Mouse (Mus musculus) erythroid progenitor cell, adult 5-6 weeks (primary cell): ENCODE data around the gene Mecom. TPM values are rescaled to one million over a fixed set of nuclear protein-coding genes. Genes with fewer than 3 reads are reported as not detected.
"Not testable (repeated sequence)": the region's sequence is repeated elsewhere in the genome, so short reads cannot be mapped to it uniquely, and the experiment has no call there.

Experiments
- ATAC-seq: replicated peaks from 2 replicates; pipeline ENCODE4 v1.8.0; 2016; ENCODE audit warnings: moderate number of reproducible peaks, mild to moderate bottlenecking, moderate TSS enrichment, inconsistent platforms; ENCODE audit not compliant: poor library complexity, low FRiP score, severe bottlenecking
- total RNA-seq, 2 experiments: library from RNA; stranded (forward) in 1 of 2; stranded (reverse) in 1 of 2; fragments of 150-400 nt in 1 of 2; fragments of 186-747, 209-891 nt in 1 of 2; gene quantifications; 2 replicates each; pipeline versions ENCODE4 v1.2.3 to v1.2.4; 2015 to 2017; ENCODE audit warnings: low replicate concordance in 2 of 2

Mecom gene
- total RNA-seq (2015; ENCODE audit: low replicate concordance) (not detected in 2 replicates), total RNA-seq (2017; ENCODE audit: low replicate concordance) (0.64 and 0.68 TPM in 2 replicates)

DNA sequence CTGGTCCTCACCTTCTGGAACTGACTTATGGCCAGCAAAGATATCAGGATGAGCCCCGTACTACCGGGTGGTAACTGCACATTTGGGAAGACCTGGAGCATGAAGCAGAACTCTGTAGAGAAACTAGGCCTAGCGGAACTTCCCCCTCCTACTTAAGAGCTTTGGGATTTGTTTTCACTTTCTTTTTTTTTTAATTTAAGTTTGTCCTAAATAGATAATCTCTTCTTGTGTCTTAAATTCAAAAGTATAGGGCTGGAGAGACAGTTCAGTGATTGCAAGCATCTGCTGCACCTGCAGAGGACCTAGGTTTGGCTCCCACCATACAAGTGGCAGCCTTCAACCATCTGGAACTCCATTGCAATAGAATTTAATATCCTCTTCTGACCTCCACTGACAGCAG is at the start of gene Mecom:
TSS of gene Mecom (minus strand) at position 101 of the 400 bp plus-strand sequence.
- no peak for ATAC-seq

- ATAC-seq: no peak
These were observed 49.5 kb upstream of the Mecom start for GRCm38 (mm10) chr3:30597271-30597670.

DNA sequence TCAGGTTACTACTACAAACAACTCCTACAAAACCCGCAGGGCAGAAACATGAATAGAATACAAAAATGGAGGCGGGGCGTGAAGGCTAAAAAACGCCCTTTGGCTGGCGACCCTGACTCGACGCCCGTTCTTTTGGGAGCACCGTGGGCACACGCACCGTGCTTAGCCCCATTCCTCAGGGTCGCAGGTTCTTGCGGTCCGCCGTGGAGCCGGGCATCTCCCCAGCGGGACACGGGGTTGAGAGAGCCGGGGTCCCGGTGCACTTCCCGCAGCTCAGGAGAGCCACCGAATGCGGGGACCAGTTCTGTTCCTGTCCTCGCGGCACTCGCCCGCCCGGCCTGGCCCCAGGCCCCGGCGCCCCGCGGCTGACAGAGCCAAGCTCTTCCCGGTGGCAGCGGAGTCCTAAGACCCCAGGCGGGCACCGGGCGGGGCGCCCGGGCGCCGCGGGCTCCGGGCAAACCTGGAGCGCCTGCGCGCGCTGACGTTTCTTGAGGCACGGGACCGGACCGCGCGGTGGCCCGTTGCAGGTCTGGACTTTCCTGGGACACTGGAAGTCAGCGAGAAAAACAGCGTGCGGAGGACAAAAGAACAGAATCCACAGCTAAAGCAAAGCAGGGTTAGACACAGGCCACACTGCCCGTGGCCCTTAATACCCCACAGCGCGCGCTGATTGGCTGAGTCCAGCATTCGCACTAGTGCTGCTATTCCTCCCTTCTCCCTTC is 47.5 kb upstream of the Mecom start:
- ATAC-seq: no peak

DNA sequence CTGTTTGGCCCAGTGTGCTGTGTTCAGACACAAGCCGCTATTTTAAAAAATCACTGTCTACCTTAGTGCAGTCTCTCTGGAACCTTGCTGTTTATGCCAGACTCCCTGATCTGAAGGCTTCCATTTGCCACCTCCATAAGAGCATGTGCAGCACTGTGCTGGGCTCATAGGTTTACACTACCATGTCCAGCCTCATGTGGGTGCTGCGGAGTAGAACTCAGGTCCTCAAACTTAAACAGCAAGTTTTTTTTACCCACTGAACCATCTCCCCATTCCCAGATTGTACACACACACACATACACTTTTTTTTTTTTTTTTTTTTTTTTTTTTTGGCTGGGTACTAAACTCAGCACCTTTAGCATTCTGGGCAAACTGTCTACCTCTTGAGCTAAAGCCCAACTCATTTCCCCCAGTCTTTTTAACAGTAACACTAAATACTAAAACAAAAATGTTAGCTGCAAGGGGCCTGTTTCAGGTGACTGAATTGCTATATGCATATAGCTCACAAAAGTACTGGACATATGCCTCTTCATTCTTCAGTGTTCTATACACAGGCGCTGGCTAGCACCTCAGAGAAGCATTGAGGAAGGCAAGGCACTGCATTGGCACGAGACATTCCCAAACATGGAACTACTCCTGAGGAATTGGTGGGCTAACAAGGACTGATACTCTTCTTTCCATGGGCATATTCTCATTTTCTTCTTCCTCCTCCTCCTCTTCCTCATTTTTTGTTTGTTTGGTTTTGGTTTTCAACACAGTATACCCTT is 46.1 kb upstream of the Mecom start:
- no peak; the same call in 1 of the 2 replicates for ATAC-seq

DNA sequence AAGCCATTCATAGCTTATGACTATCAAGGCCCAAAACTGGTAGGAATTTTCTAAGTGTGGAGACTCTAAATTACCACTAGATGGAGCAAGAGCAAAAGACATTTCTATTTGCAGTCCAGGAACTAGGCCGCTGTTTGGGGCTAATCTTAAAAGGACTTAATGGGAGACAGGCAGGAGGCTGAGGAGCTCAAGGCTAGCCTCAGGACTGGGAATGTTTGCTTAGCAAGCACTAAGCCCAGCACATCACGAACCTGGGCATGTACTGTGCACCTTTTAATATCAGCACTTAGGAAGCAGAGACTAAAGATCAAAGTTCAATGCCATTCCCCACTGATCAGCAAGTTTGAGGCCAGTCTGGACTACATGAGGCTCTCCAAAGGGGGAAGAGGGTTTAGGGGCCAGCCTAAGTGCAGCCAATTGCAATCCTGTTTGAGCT is 44.6 kb upstream of the Mecom start:
- peak; percentile 82 for ATAC-seq

- ATAC-seq: no peak
These were observed 41.1 kb upstream of the Mecom start for GRCm38 (mm10) chr3:30588865-30589264.

GRCm38 (mm10) chr3:30573549-30573948 is 25.7 kb upstream of the Mecom start:
- no peak for ATAC-seq

DNA sequence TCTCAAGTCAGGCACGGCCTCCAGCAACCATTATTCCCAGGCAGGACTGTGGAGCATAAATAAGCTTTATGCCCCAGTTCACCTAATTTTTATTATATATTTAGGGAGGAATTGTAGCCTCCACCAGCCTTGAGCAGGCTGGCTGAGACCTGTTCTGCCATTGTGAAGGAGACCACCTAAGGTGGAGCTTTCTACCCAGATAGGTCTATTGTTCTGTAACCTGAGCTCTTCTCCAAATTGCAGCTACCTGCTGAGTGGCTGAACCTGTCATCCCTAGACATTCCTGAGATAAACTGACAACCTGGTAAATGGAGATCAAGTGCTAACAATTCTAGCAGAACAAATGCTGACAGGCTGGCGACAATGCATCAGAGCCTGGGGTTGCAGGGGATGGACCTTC is 18.5 kb upstream of the Mecom start:
- not testable (repeated sequence) for ATAC-seq

- no peak for ATAC-seq
These were observed 13.0 kb upstream of the Mecom start for GRCm38 (mm10) chr3:30560677-30561314.

DNA sequence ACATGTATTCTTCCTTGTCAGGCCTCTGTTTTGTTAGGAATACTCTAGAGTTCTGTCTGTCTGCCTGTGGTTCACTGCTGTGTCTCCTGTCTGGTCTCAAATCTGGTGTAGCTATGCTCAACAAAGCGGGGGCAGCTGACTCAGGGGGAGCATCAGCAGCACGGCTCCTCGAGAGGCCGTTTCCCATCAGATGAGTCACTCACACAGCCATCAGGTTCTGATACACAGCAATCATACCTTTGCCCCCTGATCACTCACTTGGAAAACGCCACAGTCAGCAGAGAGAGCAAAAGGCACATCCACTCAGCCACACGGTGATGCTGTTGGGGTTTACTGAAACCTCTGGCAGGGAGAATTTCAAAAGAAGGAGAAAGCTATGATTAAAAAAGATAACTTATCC is 5.9 kb upstream of the Mecom start:
- ATAC-seq: no peak

GRCm38 (mm10) chr3:30550218-30550617 is 2.4 kb upstream of the Mecom start:
- no peak for ATAC-seq

DNA sequence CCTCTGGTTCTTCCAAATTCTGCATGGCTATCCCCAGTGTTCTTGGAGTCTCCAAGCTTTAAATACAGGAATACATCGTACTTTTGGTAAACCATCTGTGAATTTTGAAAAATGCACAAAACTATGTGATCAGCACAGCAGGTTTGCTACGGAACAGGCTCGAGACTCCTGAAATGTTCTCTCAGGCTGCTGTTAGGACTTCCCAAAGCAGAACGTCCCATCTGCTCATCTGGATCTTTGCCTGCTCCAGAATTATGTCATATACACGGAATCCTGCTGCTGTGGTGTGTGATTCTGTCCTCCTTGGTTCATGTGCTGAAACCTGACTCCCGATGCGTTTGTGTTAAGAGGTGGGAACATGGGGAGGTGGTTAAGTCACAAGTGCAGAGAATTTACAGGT is 1.1 kb upstream of the Mecom start:
- ATAC-seq: no peak

- no peak for ATAC-seq
These were observed 908 bp downstream of the Mecom start for GRCm38 (mm10) chr3:30546831-30547369.

- ATAC-seq: no peak
These were observed 1.4 kb downstream of the Mecom start for GRCm38 (mm10) chr3:30546366-30546765.

- ATAC-seq: no peak
These were observed 2.6 kb downstream of the Mecom start for GRCm38 (mm10) chr3:30545246-30545645.

- ATAC-seq: no peak
These were observed 3.5 kb downstream of the Mecom start for GRCm38 (mm10) chr3:30544305-30544704.

- ATAC-seq: no peak
These were observed 12.0 kb downstream of the Mecom start for GRCm38 (mm10) chr3:30535821-30536220.

GRCm38 (mm10) chr3:30520751-30521150 is 27.1 kb downstream of the Mecom start:
- not testable (repeated sequence) for ATAC-seq

- ATAC-seq: no peak
These were observed 28.4 kb downstream of the Mecom start for GRCm38 (mm10) chr3:30519425-30519824.

DNA sequence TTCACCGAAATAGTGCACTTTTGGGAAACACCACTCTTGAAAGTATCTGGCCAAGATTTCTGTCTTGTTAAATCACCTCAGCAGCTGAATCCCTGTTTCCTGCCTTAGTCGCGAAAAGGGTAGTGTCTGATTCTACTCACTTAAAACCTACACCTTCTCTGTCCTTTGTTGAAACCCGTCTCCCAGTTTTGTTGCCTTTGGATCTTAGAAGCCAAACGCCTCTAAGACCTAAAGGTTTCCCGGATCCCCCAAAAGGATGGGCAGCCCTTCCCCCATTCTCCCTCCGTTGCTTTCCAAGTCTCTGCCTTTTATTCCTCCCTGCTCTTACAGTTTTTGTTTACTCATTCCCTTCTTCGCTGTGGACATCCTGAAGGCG is 32.0 kb downstream of the Mecom start:
- no peak for ATAC-seq
